Mouse (Mus musculus) hindlimb bud, embryonic 11.5 days (tissue): ENCODE data around the gene Them7.
A peak's percentile ranks its signal among the peaks of the same experiment; 100 is the strongest.

Experiments used
- DNase-seq: peaks from one replicate; pipeline ENCODE4 v3.0.0-alpha.2; 2012; ENCODE audit warnings: low read depth, low spot score; ENCODE audit errors: extremely low spot score

Them7 gene

DNA sequence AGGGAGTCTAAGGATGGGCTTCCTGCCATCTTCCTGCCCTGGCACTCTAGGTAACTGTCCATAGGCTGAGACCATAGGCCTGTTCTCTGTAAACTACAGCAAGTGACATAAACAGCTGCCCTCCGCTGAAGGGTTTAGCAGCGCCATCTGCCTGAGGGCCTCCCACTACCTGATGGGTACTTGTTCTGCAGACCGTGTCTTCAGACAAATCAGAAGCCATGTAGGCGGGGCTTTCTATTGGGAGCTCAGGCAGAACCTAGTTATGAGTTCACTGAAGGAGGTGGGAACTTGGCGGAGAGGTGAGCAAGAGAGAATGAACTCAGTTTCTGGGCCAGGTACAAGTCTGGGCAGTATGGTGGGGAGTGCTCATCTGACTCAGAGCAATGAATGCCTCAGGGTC is 148.6 kb downstream of the Them7 start:
- DNase-seq = no peak

DNA sequence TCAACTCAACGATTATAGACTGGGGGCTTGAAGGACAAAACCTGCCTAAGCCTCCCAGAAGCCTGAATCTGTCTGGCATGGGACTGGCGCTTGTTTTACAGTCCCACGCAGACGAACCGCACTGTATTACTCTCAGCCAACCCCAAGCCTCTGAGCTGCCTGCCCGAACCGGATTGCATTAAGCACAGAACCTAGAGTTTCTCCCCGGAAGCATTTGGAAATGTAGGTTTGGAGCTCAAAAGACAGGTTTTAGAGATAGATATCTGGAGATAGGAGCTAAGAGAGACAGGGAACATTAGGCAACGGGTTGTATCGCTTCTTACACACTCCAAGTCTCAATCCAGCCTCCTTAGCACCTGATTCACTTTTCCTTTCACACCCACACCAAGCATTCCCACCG is 149.5 kb downstream of the Them7 start:
- DNase-seq = no peak

DNA sequence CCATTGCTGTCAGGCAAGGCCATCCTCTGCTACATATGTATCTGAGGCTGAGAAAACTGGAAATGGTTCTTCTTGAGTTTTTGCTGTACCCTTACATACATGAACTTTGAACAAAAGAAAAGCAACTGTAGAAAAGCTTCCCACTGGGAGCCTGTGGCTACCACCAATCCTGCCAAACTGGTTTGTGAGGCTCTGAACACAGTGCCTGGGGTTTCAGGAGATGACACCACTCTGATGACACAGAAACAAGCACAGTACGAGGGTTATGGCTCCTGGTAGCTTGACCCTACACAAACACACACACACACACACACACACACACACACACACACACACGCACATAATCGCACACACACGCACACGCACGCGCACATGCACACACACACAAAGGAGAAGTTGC is 151.1 kb downstream of the Them7 start:
- no peak for DNase-seq

DNA sequence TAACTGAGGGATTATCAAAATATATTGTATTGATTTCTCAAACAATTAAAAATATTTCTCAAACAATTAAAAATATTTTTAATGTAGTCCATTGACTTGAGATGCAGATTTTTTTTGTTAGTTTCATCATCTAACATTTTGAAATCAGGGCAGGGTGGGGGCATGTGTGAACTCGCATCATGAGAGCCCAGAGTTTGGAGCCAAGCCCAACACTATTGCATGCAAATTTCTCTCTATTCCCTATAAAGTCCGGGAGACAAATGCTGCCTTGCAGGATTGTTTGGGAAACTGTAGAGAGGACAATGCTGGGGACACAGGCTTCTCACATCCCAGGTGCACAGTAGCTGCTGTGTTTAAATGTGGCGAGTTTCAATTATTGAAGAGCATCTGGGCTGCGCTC is 151.6 kb downstream of the Them7 start:
- DNase-seq = no peak

DNA sequence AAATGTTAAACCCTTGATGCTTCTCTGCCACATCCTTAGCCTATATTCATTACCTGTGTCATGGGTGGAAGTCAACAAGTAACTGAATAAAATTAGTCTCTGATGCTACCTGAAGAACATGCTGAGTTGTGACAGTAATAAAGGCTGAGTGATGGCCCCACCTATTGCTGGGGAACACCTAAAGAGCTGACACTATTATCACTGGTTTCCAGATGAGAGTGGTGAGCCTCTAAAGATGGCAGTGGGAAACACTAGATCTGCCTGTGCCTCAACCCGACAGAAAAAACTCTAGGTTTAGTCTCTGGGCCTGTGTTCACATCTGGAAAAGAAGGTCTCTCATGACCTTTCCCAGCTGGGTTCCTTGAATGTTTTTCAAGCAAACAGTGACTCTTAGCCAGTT is 155.6 kb downstream of the Them7 start:
- DNase-seq = no peak

DNA sequence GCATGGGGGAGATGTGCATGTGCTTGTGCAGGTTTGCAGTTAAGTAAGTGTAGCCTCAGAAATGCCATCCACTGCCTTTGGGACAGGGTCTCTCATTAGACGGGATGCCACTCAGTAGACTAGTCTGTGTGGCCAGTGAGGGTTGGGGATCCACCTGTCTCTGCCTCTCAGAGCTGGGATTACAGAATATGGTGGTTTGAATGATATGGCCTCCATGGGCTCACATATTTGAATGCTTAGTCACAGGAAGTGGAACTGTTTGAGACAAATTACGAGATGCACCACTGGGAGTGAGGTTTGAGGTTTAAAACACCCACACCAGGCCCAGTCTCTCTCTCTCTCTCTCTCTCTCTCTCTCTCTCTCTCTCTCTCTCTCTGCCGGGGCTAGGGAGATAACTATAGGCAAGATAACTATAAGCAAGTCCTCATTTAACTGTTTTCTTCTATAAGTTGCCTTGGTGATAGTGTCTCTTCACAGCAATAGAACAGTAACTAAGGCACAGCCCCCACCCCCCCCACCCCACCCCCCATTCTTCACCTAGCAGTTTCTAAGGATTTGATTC is 156.7 kb downstream of the Them7 start:
- DNase-seq = no peak

DNA sequence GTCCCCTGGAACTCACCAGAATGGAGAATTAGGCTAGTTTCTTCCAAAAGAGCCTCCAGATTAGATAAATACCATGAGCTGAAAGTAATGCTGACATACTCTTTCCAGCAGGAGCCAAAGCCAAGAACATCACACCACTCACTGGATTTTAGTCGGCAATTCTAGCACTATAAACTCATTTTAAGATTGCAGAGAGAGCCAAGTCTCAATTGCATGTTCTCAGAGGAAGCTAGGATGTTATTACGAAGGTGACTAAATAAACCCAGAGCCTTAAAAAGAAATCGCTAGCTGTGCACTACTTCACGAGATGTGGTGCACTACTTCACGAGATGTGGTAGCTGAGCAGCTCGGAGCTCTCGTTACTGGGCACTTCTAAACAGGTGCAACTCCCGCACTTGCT is 158.9 kb downstream of the Them7 start:
- DNase-seq = no peak

DNA sequence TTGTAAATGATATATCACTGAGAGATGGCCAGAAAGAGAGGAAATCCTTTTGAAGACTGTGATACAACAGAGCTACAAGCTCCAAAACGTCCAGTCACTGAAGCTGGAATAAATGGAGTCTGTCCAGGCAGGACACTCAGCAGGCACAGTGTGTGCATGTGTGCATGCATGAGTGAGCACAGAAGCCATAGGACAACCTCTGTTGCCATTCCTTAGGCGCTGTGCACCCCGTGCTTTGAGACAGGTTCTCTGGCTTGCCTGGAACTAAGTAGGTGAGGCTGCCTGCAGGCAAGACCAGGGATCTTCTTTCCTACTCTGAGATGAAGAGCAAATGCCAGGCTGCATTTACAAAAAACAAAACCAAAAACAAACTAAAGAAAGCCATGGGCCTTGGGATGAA is 160.9 kb downstream of the Them7 start:
- DNase-seq = no peak

DNA sequence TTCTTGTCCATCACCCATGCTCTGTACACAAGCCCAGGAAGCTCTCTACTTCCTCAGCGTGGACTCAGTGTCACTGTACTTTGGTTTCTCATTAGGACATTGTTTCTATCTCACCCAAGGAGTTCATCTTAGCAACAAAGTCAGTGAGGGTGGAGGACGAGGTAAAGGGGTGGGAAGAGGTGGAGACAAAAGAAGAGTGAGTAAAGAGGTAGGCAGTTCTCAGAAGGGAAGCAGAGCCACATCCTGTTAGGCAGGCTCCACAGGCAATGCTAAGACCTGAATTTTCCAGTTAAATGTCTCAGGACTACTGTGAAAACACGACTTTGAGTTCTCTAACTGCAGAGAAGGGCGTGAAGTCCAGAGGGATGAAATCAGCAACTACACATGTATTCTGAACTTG is 162.3 kb downstream of the Them7 start:
- no peak for DNase-seq

DNA sequence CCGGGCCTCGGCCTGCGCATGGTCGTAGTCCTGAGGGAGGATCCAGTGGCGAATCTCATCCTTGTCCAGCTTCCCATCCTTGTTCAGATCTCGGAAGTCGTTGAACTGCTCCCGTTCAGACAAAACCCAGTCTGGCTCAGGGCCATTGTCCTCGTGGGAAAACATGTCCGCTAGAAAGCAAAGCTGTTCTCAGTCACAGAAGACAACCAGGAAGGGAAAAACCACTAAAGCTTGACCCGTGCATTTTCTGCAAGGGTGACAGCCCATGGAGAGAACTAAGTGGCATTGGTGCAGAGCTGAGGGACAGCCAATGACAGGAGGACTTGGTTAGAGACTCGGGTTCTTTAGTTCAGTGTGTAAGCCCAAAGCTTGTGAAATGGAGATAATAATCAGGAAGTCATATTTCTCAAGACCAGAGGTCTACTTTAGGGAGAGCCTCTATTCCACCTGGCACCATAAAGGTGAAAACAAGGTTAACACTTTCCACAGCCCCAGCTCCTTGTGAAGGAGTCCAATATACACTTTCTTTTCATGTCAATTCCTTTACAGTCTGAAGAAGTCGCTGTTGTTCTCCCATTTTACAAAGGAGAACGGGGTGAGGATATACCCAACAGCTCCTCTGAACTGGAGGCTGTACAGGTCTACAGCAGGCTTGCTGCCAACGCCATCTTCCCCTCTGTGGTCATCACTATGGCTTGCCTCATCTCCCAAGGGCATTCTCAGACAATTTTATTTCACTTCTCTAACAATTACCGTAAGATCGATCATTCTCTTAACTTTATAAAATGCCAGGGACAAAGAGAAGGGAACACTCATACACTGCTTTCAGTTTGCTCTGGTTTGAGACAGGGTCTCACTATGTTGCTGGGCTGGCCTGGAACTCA is 165.1 kb downstream of the Them7 start:
- no peak for DNase-seq

DNA sequence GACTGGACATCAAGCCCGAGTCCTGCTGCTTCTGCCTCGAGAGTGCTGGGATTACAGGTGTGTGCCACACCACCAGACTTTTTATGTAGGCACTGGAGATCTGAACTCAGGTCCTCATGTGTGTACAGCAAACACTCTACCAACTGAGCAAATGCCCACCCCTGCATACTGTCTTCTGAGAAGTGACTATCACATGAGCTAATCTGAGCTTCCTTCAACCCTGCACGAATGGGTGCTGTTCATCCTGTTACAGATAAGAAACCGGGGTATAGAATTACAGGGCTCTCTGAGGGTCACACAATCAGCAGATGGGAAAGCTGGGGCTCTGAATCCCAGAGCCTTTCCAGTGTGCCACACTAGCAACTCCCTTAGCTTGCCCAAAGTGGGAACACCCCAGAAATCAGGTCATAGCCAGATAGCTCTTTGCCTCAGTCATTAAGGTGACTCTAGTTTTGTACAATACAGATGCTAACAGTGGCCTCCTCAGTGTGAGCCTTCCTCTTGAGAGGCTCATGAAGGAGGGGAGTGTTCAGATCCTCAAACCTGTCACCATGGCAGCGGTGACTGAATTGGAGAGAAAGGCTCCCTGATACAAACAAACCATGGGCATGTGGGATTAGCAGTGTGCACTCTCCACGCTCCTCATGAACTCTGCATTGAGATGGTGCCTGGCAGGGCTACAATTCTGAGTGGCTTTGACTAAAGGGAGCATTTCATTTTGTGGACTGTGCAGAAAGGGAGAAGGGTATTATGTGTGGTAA is 166.7 kb downstream of the Them7 start:
- no peak for DNase-seq

DNA sequence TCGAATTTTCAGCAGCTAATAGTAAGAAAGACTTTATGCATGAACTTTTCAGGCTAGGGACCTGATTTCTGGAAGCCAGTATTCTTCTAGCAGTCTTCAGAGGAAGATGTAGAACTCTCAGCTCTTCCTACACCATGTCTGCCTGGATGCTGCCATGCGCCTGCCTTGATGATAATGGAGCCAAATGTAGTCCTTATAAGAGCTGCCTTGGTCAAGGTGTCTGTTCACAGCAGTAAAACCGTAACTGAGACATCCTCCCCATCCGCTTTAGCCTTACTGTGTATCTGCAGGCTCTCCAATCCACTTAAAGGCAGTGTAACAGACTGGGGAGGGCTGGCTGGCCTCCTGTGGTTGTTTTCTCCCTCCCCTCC is 167.3 kb downstream of the Them7 start:
- no peak for DNase-seq

DNA sequence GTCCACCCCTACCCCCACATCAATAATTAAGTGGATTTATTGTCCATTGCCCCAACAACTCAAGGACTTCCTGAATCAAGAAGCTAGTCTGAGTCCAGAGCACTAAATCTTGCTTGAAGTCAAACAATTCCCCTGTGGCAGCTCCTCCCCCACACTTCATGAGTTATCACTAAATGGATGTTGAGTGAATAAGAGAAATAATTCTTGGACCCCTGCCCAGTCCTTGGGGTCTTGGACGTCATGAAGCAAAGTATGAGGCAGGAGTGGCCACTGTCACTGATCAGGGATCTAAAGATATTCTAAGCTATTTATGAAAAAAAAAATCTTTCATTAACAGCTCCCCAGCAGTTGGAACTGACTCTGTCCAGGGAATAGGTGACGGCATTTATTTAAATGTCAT is 168.4 kb downstream of the Them7 start:
- DNase-seq = no peak

DNA sequence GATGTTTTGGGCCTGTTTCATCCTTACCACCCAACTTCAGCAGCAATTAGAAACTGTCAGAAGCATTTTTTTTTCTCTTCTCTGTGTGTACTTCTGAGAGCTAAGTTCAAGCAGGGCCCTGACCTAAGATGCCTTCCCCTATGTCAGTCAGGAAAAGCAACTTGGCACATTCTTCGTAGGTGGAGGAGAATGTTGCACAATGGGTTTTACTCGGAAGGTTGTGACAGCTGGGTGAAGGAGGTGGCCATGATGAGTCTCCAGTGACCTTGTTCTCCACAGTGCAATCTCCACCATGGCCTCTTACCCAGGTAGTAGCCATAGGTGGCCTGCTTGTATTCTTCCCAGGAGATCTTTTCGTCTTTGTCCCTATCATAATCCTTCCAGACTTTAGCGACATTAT is 170.3 kb downstream of the Them7 start:
- no peak for DNase-seq

DNA sequence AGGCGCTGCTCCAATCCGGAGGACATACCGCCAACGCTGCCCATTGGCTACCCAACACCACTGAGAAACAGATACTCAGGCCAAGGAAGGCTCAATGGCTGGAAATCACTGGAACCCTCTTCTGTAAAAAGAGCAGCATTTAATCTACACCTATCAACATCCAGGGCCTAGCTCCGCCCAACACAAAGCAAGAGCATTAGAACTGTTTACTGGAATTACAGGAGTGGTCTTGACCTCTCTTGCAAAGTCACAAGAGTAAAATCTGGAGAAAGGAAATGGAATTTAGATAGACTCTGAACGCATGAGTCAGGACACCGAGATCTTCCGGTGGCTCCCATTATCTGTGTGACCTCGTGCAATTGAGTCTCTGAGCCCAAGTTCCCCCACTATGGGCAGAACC is 171.9 kb downstream of the Them7 start:
- no peak for DNase-seq

DNA sequence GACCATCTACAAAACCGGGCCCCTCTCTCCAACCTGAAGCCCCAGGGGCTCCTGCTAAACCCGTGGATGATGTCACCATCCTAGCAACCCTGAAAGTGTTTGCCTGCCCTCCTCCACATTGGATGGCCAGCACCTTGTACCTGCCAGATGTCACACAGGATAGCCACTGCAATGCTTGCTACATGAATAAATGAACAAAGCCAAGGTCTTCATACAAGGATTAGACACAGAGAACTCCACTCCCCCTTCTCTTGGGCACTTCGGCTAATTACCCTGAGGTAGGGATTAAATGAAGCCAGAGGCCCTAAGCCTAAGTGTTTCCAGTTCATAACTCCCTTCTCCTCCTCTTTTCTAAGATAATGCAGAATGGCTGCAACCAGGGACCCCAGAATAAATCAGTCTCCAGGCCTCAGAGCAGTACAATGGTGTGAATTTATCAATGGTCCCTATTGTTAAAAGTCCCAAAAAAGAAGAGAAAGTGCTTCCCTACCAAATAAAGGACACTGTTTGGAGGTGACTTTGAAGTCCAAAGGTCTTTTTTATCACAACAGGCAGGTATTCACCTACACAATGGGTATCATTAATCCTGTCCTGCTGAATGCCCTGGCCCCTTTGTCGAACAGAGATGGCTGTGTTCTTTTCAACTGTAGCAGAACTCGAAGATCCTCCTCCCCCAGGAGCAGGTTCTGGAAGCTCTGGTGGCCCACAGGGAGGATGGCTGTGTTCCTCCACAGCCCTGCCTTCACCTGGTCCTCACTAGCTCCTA is 173.5 kb downstream of the Them7 start:
- DNase-seq = no peak

DNA sequence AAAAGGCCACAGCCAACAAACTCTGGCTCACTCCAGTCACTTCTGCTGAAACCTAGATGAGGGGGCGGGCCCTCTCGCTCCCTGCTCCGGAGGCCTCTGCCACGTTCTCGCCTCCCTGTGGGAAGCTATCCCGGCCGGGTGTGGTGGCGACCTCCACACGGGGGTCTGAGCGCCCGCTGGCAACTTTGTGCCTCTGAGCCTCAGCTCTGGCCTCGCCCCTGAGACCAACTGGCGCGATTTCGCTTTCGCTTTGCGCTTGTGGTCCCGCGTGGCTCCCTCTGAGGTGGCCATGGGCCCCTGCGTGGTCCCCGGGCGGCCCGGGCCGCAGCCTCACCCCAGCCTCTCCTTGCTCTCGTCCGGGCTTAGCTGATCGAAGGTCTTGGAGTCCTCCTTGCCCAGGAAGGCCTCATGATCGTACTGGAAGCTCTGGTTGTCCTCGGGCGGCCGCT is 174.5 kb downstream of the Them7 start:
- no peak for DNase-seq

DNA sequence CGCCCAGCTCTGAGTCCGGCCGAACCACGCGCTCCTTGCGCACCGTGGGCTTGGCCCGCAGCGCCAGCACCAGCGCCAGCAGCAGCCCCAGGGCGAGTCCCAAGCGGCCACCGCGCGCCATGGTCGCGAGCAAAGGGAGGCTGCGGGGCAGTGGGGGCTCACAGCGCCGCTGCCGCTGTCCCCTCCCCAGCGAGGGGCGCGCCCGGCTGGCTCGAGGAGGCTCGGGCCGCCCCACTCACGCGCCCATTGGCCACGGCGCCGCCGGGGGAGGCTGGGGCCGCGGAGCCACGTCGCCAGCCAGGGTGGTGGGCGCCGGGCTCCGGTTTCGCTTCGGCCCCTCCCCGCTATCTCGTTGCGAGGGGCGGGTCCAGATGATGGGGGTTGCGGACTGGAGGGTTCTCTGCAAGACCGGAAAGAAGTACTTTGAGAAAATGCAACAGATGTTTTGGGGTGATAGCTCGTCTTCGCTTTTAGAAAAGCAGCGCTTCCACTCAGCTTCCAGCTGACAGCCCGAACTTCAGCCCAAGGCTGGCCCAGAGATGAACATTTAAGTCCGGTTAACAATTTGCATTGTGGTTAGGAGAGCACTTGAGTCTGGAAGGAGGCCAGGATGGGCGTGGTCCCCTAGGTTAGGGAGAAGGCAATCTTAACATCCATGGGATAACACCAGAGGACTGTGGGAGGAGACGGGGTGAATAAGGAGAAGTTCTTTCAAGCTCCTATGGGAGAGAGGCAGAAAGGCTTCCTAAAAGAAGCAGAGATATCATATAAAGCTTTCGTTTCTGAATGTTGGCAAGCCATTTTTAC is 175.2 kb downstream of the Them7 start, which contains the start of gene Rcn1:
Gene Rcn1, minus strand, starts transcription at position 235 of the 807 bp plus-strand sequence.
- peak; percentile 52 for DNase-seq

DNA sequence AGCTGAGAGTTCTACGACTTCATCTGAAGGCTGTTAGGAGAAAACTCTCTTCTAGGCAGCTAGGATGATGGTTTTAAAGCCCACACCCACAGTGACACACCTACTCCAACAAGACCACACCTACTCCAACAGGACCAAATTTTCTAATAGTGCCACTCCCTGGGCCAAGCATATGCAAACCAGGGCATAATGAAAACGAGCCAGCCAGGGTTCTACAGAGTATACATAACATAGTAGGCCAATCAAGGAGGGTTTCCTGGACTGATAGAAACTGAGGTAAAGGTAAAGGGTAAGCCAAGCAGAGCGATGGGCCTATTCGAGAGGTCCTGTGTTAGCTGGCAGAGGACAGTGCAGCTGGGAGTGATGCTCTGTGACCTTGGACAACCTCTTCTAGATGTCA is 176.4 kb downstream of the Them7 start:
- no peak for DNase-seq

DNA sequence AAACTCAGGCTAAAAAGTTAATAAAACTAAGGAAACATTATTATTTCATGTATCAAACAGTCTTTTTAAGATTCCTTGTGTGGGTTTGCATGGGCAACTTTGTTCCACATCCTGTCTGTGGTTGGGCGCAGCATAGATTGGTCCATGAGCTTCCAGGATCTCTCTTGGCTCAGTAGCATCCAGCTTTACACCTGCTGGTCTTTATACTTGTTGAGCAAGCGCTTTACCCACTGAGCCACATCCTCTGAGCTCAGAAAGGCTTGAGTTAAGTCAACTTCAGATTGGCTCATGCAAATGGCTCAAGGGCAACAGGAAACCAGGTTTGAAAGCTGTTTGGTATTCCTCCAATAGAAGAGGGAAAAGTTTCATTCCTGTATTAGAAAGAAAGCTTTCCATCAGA is 178.1 kb downstream of the Them7 start:
- no peak for DNase-seq
